Mouse (Mus musculus) E14TG2a.4 (cell line): ENCODE data around the gene Duxf3.

Experiments
- CTCF ChIP-seq: conservative IDR thresholded peaks from 2 replicates; pipeline ENCODE4 v1.5.1; 2014; ENCODE audit warnings: low read length
- NANOG ChIP-seq: IDR thresholded peaks from 2 replicates; pipeline ENCODE4 v1.6.1; 2014; ENCODE audit warnings: borderline replicate concordance, low read length, mixed read lengths
- POU5F1 ChIP-seq: IDR thresholded peaks from 2 replicates; pipeline ENCODE4 v1.6.1; 2014; ENCODE audit warnings: low read length, borderline replicate concordance

DNA sequence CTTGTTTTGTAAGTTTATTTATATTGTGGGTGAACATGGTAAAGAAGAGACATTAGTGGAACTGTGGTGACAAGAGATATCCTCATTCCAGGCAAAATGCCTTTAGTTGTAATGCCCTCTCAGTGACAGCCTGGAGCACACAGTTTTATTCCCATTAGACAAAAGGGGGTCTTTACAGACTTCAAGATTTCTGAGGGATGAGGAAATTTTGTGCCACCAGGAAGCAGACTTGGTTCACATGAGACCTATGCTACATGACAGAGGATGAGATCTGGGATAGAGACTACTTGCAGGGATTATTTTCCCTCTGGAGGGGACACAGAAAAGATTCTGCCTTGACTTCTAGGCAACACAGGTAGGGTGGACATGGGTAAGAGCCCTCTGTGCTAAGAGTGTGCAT lies 18.0 kb downstream of the Duxf3 start:
- TF ChIP-seq CTCF: no peak
- no peak for TF ChIP-seq NANOG
- TF ChIP-seq POU5F1: no peak
